Comparison of ENCODE assay signal across 7 mouse cellular contexts in the genomic region with DNA sequence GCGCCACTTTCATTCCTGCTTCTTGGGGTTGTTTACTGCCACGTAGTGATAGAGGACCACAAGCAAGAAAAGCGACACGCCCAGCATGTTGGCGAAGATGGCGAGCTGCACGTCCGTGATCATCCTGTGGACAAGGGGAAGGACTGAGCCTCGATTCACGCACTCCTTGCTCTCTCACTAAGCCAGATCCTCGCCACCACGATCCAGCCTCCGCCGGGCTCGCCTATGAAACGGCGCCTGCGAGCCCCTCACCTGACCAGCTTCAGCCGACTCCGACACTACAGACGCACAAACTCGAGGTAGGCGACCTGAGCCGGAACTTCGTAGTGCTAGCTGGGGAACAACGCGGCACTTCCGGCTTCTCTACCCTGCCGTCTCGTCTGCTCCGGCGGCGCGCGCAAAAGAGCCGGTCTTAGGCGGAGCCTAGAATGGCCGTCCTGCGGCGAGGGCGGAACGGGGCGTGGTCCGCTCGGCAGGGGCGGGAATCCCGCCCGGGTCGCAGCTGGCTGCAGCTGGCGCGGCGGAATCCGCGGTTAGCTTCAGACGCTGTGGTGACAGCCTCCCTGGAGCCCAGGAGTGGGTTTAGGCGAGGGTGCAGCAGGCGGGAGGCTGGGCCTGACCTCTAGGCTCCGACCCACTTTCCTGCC. TPM values are rescaled to one million over a fixed set of nuclear protein-coding genes. Genes with fewer than 3 reads are reported as not detected.
DNase-seq lines count a peak whose midpoint lies in the region; ATAC-seq lines count a peak whose summit lies in the region.

A gene (minus strand): TSS at position 376 of the 647 bp plus-strand sequence.

- peak within 1 kb of the TSS; percentile 79 for H3K9ac ChIP-seq in intestine, embryonic 15.5 days

- H3K4me1 ChIP-seq in intestine, embryonic 15.5 days (replicated peaks), result peaks cover 54% of the 10 kb centered on the region
- H3K4me1 ChIP-seq in midbrain, embryonic 10.5 days, result peaks cover 39% of the 10 kb centered on the region

- ATAC-seq in intestine, embryonic 15.5 days, result peak; percentile 96

- peak within 1 kb of the TSS; percentile 98 for H3K27ac ChIP-seq in intestine, embryonic 15.5 days
- peak within 1 kb of the TSS; percentile 92 for H3K27ac ChIP-seq in midbrain, embryonic 10.5 days (replicated peaks)

- intact Hi-C loops in gastrocnemius, postnatal 36 days (cut with DNase I), result loop anchor here (2.0 to 5.0 kb wide), 2 partner anchors 19 to 195 kb away; a partner anchor contains a TSS
- intact Hi-C loops in left cerebral cortex, postnatal 25 days (cut with DNase I), result loop anchor here (1.0 to 2.0 kb wide), 2 partner anchors 19 to 39 kb away; a partner anchor contains a TSS

- no peaks in the 10 kb centered on the region for H3K9me3 ChIP-seq in intestine, embryonic 15.5 days
- no peaks in the 10 kb centered on the region for H3K9me3 ChIP-seq in midbrain, embryonic 10.5 days (replicated peaks)

- peaks cover 21% of the 10 kb centered on the region; the same call in 1 of the 2 replicates for H3K36me3 ChIP-seq in intestine, embryonic 15.5 days
- peaks cover 38% of the 10 kb centered on the region for H3K36me3 ChIP-seq in midbrain, embryonic 10.5 days

- H3K4me3 ChIP-seq in intestine, embryonic 15.5 days (replicated peaks), result peak within 1 kb of the TSS; percentile 76
- H3K4me3 ChIP-seq in midbrain, embryonic 10.5 days, result peak within 1 kb of the TSS; percentile 70

- DNase-seq in adrenal gland, adult 18-20 months (ENCODE audit: low spot score in 2 of 2), result peak; percentile 94 to 96
- DNase-seq in embryo, embryonic 11 days, result peak; percentile 98
- peak; percentile 94 to 95 for DNase-seq in gastrocnemius, postnatal 36 days
- DNase-seq in left cerebral cortex, postnatal 25 days (ENCODE audit: low spot score in 2 of 2), result peak; percentile 96 to 98
- DNase-seq in midbrain, embryonic 10.5 days (ENCODE audit: low spot score), result peak; percentile 97
- peak; percentile 92 for DNase-seq in right cerebral cortex, postnatal 4 days

- H3K4me2 ChIP-seq in intestine, embryonic 15.5 days (replicated peaks), result peak within 1 kb of the TSS; percentile 93

- no peaks in the 10 kb centered on the region for H3K27me3 ChIP-seq in intestine, embryonic 15.5 days (replicated peaks)
- H3K27me3 ChIP-seq in midbrain, embryonic 10.5 days (ENCODE audit: low read depth, poor library complexity, severe bottlenecking), result peaks cover 12% of the 10 kb centered on the region

- WGBS in intestine, embryonic 15.5 days, result under 1% methylated on average over 58 of the region's 58 CpGs
- under 1% methylated on average over 58 of the region's 58 CpGs for WGBS in midbrain, embryonic 10.5 days

RNA-seq across cellular contexts. Expression of the gene that starts here (rescaled TPM):
- 100 to 1,000 TPM; 219 to 254 TPM for total RNA-seq in adrenal gland, adult 18-20 months (2021)
- 10 to 100 TPM; 94.1 to 99.6 TPM for total RNA-seq in gastrocnemius, postnatal 36 days (2021)
- polyA plus RNA-seq in intestine, embryonic 15.5 days (2015; fragmentation: Nextera tagmentation; extraction: Ambion mirVana), result 449 and 476 TPM in 2 replicates
- total RNA-seq in left cerebral cortex, postnatal 25 days (2021), result 100 to 1,000 TPM in 1 of 2 experiments, 10 to 100 TPM in 1; 98.1 to 103 TPM
- polyA plus RNA-seq in midbrain, embryonic 10.5 days (2016; fragmentation: Nextera tagmentation; extraction: Ambion mirVana), result 380 and 415 TPM in 2 replicates

Comparison
In these comparisons a context has a peak if more than half of its experiments do, and no peak if none do; other contexts are left out.
1. Peak in every context shown above with its lines: DNase-seq, ATAC-seq, H3K4me3 ChIP-seq and H3K27ac ChIP-seq.